Mouse (Mus musculus): ENCODE data around the gene Fam19a5. TPM values are rescaled to one million over a fixed set of nuclear protein-coding genes. Genes with fewer than 3 reads are reported as not detected.
A peak's percentile ranks its signal among the peaks of the same experiment; 100 is the strongest.

Gene Fam19a5
- polyA plus RNA-seq (2012; rRNA removed) = 0.55 and 0.68 TPM in 2 replicates

GRCm38 (mm10) chr15:87543599-87544338 is at the start of gene Fam19a5:
TSS of gene Fam19a5 (plus strand) at chr15:87544299.
- TF ChIP-seq CTCF (IDR thresholded peaks at IDR 0.05; ENCODE audit: control insufficient read depth, insufficient read depth, insufficient replicate concordance, low read depth, low read length) = no peak
- TF ChIP-seq POLR2A (IDR thresholded peaks at IDR 0.05; ENCODE audit: control insufficient read depth, low read depth, low read length) = no peak
- Histone ChIP-seq H3K36me3 (ENCODE audit: control insufficient read depth, insufficient read depth, low read length) (no peaks in the 10 kb centered on the region), H3K4me3 (ENCODE audit: control insufficient read depth, low read depth, low read length) (peak within 1 kb of the TSS; percentile 71), H3K4me1 (ENCODE audit: control insufficient read depth, insufficient read depth, low read length) (peaks cover 11% of the 10 kb centered on the region), H3K27me3 (ENCODE audit: control insufficient read depth, insufficient read depth, low read length) (no peaks in the 10 kb centered on the region), H3K27ac (ENCODE audit: control insufficient read depth, insufficient read depth, low read depth, low read length) (no peak within 1 kb of the TSS)

GRCm38 (mm10) chr15:87501737-87502136 is 42.4 kb upstream of the Fam19a5 start:
- H3K4me3 ChIP-seq (ENCODE audit: control insufficient read depth, low read depth, low read length) = no peak overlapping the region
- H3K4me1 ChIP-seq (ENCODE audit: control insufficient read depth, insufficient read depth, low read length) = no peaks in the 10 kb centered on the region
- no peaks in the 10 kb centered on the region for H3K27me3 ChIP-seq (ENCODE audit: control insufficient read depth, insufficient read depth, low read length)
- no peak overlapping the region for H3K27ac ChIP-seq (ENCODE audit: control insufficient read depth, insufficient read depth, low read depth, low read length)
- no peak for TF ChIP-seq CTCF (IDR thresholded peaks at IDR 0.05; ENCODE audit: control insufficient read depth, insufficient read depth, insufficient replicate concordance, low read depth, low read length)
- no peaks in the 10 kb centered on the region for H3K36me3 ChIP-seq (ENCODE audit: control insufficient read depth, insufficient read depth, low read length)

- no peaks in the 10 kb centered on the region for H3K36me3 ChIP-seq (ENCODE audit: control insufficient read depth, insufficient read depth, low read length)
- H3K27me3 ChIP-seq (ENCODE audit: control insufficient read depth, insufficient read depth, low read length) = no peaks in the 10 kb centered on the region
- H3K4me1 ChIP-seq (ENCODE audit: control insufficient read depth, insufficient read depth, low read length) = no peaks in the 10 kb centered on the region
- H3K4me3 ChIP-seq (ENCODE audit: control insufficient read depth, low read depth, low read length) = no peak overlapping the region
- no peak for TF ChIP-seq CTCF (IDR thresholded peaks at IDR 0.05; ENCODE audit: control insufficient read depth, insufficient read depth, insufficient replicate concordance, low read depth, low read length)
- TF ChIP-seq POLR2A (IDR thresholded peaks at IDR 0.05; ENCODE audit: control insufficient read depth, low read depth, low read length) = no peak
- H3K27ac ChIP-seq (ENCODE audit: control insufficient read depth, insufficient read depth, low read depth, low read length) = no peak overlapping the region
These were observed 36.8 kb upstream of the Fam19a5 start for GRCm38 (mm10) chr15:87507349-87507748.

GRCm38 (mm10) chr15:87510886-87511285 is 33.2 kb upstream of the Fam19a5 start:
- H3K27me3 ChIP-seq (ENCODE audit: control insufficient read depth, insufficient read depth, low read length) = no peaks in the 10 kb centered on the region
- TF ChIP-seq POLR2A (IDR thresholded peaks at IDR 0.05; ENCODE audit: control insufficient read depth, low read depth, low read length) (no peak), CTCF (IDR thresholded peaks at IDR 0.05; ENCODE audit: control insufficient read depth, insufficient read depth, insufficient replicate concordance, low read depth, low read length) (no peak)
- no peak overlapping the region for H3K27ac ChIP-seq (ENCODE audit: control insufficient read depth, insufficient read depth, low read depth, low read length)
- no peak overlapping the region for H3K4me3 ChIP-seq (ENCODE audit: control insufficient read depth, low read depth, low read length)
- H3K36me3 ChIP-seq (ENCODE audit: control insufficient read depth, insufficient read depth, low read length) = no peaks in the 10 kb centered on the region
- no peaks in the 10 kb centered on the region for H3K4me1 ChIP-seq (ENCODE audit: control insufficient read depth, insufficient read depth, low read length)

- no peak for TF ChIP-seq CTCF (IDR thresholded peaks at IDR 0.05; ENCODE audit: control insufficient read depth, insufficient read depth, insufficient replicate concordance, low read depth, low read length)
- no peak for TF ChIP-seq POLR2A (IDR thresholded peaks at IDR 0.05; ENCODE audit: control insufficient read depth, low read depth, low read length)
- Histone ChIP-seq H3K27ac (ENCODE audit: control insufficient read depth, insufficient read depth, low read depth, low read length) (no peak overlapping the region), H3K4me1 (ENCODE audit: control insufficient read depth, insufficient read depth, low read length) (no peaks in the 10 kb centered on the region), H3K4me3 (ENCODE audit: control insufficient read depth, low read depth, low read length) (no peak overlapping the region), H3K36me3 (ENCODE audit: control insufficient read depth, insufficient read depth, low read length) (no peaks in the 10 kb centered on the region), H3K27me3 (ENCODE audit: control insufficient read depth, insufficient read depth, low read length) (no peaks in the 10 kb centered on the region)
These were observed 25.9 kb upstream of the Fam19a5 start for GRCm38 (mm10) chr15:87518161-87518560.

- Histone ChIP-seq H3K27me3 (ENCODE audit: control insufficient read depth, insufficient read depth, low read length) (no peaks in the 10 kb centered on the region), H3K27ac (ENCODE audit: control insufficient read depth, insufficient read depth, low read depth, low read length) (no peak overlapping the region), H3K4me3 (ENCODE audit: control insufficient read depth, low read depth, low read length) (no peak overlapping the region), H3K36me3 (ENCODE audit: control insufficient read depth, insufficient read depth, low read length) (no peaks in the 10 kb centered on the region), H3K4me1 (ENCODE audit: control insufficient read depth, insufficient read depth, low read length) (no peaks in the 10 kb centered on the region)
- TF ChIP-seq POLR2A (IDR thresholded peaks at IDR 0.05; ENCODE audit: control insufficient read depth, low read depth, low read length) = no peak
- no peak for TF ChIP-seq CTCF (IDR thresholded peaks at IDR 0.05; ENCODE audit: control insufficient read depth, insufficient read depth, insufficient replicate concordance, low read depth, low read length)
These were observed 14.8 kb upstream of the Fam19a5 start for GRCm38 (mm10) chr15:87529271-87529670.

GRCm38 (mm10) chr15:87541656-87542055 is 2.4 kb upstream of the Fam19a5 start:
- H3K4me1 ChIP-seq (ENCODE audit: control insufficient read depth, insufficient read depth, low read length) = peaks cover 13% of the 10 kb centered on the region
- H3K4me3 ChIP-seq (ENCODE audit: control insufficient read depth, low read depth, low read length) = no peak overlapping the region
- TF ChIP-seq CTCF (IDR thresholded peaks at IDR 0.05; ENCODE audit: control insufficient read depth, insufficient read depth, insufficient replicate concordance, low read depth, low read length) = no peak
- no peak for TF ChIP-seq POLR2A (IDR thresholded peaks at IDR 0.05; ENCODE audit: control insufficient read depth, low read depth, low read length)
- no peaks in the 10 kb centered on the region for H3K36me3 ChIP-seq (ENCODE audit: control insufficient read depth, insufficient read depth, low read length)
- no peak overlapping the region for H3K27ac ChIP-seq (ENCODE audit: control insufficient read depth, insufficient read depth, low read depth, low read length)
- H3K27me3 ChIP-seq (ENCODE audit: control insufficient read depth, insufficient read depth, low read length) = no peaks in the 10 kb centered on the region
